Mouse (Mus musculus) adipocyte (in vitro differentiated cells): ENCODE results near the gene Gm10382.
"Not testable (repeated sequence)": the region's sequence is repeated elsewhere in the genome, so short reads cannot be mapped to it uniquely, and the experiment has no call there.

ENCODE experiments used
- DNase-seq: peaks from one replicate; pipeline ENCODE4 v3.0.0-alpha.2; 2016; ENCODE audit warnings: low spot score

Gm10382 gene

DNA sequence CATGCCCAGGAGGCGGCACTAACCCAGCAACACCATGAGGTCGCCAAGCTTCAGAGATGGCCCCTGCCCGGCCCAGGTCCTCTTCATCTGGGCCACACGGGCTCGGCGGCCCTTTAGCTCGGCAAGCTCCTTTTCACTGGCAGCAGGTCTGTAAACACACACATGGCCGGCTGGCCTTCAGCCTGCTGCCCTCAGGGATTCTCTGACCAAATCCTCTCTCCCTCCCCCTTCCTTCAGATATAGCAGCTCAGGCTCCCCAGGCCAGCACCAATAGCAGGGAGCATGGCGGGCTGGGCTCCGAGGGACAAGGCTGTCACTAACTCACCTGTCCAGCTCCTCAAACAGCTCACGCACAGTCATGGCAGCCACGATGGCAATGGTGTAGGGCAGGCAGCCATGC, 29.5 kb downstream of the Gm10382 start:
- no peak for DNase-seq

DNA sequence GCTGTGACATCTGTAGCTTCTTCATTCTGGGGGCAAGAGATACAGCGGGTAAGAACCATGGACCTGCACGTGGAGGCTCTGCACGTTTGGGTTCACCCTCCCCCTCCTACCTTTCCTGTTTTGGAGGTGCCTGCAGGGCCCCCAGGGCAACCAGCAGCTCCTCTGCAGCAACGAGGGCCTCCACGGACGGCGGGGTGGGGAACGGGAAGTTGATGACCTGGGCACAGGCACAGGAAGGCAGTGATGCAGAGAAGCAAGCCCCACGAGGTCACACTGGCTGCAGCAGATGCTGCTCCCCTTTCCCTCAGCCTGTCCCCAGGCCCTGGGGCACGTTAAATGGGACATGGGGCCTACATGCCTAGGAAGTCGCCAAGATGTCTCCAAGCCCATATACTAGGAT, 30.0 kb downstream of the Gm10382 start:
- no peak for DNase-seq

DNA sequence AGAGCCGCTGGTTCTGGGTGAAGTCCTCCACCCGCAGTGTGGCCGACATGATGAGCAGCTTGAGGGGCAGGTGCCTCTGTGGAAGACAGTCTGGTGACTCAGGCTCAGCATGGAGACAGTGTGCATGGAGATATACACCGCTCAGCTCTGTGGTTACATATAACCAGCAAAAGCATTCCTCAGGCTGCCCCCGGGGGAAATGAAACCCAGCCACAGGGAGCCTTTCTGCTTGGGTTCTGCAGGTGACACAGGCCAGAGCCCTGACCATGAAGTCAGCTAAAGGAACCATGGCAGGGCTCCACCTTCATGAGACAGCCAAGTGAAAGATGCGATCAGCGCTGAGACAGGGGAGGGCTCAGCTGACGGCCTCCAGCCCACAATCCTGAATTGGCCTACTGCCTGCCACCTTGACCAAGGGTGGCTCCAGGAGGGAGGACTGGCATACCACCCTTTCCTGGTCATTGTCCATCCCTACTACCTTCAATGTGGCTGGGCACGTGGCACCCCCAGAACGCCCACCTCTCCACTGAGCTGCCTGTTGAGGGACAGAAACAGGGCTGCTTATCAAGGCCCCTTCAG, 36.7 kb downstream of the Gm10382 start:
- no peak for DNase-seq

DNA sequence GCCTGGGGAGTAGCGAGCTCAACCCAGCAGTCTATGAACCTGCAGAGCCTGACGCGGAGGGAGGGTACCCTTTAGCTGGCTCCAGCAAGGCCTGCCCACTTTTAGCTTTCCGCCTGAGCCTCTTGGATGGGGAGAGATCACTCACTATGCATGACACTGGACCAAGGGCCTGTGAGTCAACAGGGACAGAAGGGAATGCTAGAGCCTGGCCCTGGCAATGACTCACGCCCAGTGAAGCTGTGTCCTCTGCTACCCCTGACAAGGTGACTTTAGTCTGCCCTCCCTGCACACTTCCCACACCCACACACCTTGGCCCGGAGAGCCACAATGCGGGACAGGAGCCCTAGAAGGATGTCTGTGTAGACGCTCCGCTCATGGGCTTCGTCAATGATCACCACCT, 37.2 kb downstream of the Gm10382 start:
- DNase-seq = no peak

DNA sequence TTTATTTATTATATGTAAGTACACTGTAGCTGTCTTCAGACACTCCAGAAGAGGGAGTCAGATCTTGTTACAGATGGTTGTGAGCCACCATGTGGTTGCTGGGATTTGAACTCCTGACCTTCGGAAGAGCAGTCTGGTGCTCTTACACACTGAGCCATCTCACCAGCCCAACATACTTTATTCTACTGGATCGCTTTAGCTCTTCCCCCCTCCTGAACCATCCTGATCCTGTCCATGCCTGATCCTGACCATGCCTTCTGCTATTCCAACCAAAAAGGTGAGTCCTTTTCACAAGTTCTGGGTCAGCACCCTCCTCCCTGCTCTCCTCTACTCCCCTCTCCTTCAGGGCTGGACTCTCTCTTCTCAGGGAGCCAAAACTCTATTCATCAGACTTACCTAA, 43.2 kb downstream of the Gm10382 start:
- DNase-seq = not testable (repeated sequence)

DNA sequence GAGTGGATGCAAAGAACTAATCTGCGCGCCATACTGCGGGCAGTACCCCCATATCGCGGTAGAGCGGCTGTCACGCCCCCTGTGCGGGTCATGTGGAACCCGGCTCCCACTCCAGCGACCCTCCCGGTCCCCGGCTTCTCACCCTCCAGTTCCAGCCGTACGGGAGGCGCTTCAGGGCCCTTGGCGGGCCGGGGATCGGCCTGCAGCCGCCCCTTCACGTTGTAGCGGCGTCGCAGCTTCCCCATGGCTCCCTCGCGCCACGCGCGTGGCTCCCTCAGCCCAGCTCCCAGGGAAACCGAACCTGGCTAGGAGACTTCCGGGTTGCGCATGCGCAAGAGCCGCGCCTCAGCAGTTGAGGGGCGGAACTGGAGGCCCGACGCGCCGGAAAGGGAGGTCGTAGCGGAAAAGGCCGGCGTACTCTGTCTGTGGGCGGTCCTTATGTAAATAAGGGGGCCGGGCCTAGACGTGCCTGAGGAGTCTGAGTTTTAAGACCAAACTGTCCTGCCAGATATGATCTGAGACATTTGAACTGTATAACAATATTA, 44.7 kb downstream of the Gm10382 start, which contains the start of gene Dhx37:
Gene Dhx37, minus strand, starts transcription at position 329 of the 545 bp plus-strand sequence.
- DNase-seq = peak; percentile 97

DNA sequence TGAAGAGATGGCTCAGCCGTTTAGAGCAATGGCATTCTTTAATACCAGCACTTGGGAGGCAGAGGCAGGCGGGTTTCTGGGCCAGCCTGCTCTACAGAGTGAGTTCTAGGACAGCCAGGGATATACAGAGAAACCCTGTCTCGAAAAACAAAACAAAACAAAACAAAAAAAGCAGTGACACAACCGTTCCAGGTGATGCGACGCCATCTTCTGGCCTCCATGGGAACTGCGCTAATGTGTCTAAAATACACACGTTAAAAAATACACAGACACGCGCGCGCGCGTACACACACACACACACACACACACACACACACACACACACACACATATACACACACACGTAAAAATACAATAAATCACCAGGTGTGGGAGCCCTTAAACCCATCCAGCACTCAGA, 45.2 kb downstream of the Gm10382 start:
- not testable (repeated sequence) for DNase-seq
